Mouse (Mus musculus): ENCODE data around the gene Gm47959. TPM values are rescaled to one million over a fixed set of nuclear protein-coding genes. Genes with fewer than 3 reads are reported as not detected.
A peak's percentile ranks its signal among the peaks of the same experiment; 100 is the strongest.

Gene Gm47959
- total RNA-seq, 2 experiments from 2014 or later, result not detected

GRCm38 (mm10) chr1:83031950-83032349 is 31.6 kb downstream of the Gm47959 start:
- DNase-seq (ENCODE audit: extremely low spot score in 1 of 2, low spot score in 1 of 2), result no peak

DNA sequence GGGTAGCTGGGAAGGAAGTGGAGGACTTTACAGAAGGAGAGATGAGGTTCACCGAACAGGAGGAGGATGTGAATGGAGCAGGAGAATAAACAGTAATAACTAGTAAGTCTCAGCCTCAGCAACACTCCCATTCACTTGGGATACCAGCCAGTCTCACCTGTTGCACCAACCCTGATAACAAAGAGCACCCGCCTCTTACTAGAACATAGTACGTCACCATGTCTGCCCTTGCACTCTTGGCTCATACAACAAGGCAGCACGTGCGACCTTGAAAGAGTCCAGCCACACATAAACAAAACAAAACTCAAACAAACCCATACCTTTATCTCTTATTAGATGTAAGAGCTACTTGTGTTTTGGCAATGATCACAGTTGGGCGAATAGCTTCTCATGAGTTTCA is 32.2 kb downstream of the Gm47959 start:
- no peak for DNase-seq (ENCODE audit: extremely low spot score in 1 of 2, low spot score in 1 of 2)

GRCm38 (mm10) chr1:83034509-83034908 is 34.2 kb downstream of the Gm47959 start:
- no peak for DNase-seq (ENCODE audit: extremely low spot score in 1 of 2, low spot score in 1 of 2)

DNA sequence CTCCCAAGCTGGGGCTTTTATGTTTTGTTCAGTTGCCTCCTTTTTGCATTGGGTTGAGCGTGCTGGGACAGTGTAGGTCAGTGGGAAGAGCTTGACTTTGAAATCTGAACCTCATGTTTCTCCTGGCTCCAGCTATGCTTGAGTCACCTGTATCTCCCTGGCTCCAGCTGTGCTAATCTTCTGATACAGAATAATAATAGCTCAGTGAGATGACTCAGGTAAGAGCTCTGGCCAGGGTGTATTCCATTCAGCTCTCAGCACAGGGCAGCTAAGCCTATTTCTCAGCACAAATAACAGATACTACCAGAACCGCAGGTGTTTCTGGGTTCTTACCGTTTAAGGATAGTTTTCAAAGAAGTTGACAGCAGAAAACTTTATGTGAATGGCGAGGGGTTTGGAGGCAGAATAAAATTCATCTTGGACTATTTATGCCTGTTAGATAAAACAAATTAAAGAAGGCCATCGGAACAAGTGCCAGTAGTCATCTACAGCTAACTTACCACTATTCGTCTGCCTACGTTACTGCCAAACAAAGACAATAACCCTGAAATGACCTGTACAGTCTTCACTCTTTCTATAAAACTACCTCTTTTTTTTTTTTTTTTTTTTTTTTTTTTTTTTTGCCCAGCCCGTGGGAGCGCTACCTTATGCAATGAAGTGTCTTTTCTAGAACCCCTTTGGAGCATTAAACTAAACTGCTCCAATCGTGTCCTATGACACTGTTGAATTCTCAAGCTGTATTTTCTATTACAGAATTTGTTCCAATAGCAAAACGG is 36.7 kb downstream of the Gm47959 start:
- DNase-seq (ENCODE audit: extremely low spot score in 1 of 2, low spot score in 1 of 2), result no peak

GRCm38 (mm10) chr1:83038109-83038672 is 37.8 kb downstream of the Gm47959 start, which contains the start of gene Slc19a3:
Gene Slc19a3 (minus strand): TSS chr1:83038448.
- peak; percentile 23 to 29 for DNase-seq (ENCODE audit: extremely low spot score in 1 of 2, low spot score in 1 of 2)

DNA sequence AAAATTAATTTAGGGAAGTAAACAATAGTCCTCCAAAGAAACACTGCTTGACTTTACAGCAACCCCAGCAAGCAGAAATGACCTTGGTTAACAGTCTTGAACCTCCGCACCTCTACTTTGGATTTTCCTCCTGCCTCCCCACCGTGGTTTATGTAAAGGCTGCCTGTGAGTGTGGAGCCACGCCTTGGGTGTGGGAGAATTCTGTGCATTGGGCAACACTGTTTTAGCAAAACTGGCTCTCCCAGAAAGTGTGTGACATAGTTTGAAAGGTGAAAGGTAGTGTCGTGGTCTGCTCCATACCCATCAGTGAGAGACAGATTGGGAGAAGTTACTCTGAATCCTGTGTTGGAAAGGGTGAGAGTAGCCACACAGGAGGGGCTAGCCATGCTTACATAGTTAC is 38.7 kb downstream of the Gm47959 start:
- no peak for DNase-seq (ENCODE audit: extremely low spot score in 1 of 2, low spot score in 1 of 2)

- no peak for DNase-seq (ENCODE audit: extremely low spot score in 1 of 2, low spot score in 1 of 2)
These were observed 42.0 kb downstream of the Gm47959 start, which contains the start of gene Krtap28-10 for GRCm38 (mm10) chr1:83042380-83042779. Gene Krtap28-10 (minus strand): TSS chr1:83042480.

- DNase-seq (ENCODE audit: extremely low spot score in 1 of 2, low spot score in 1 of 2), result no peak
These were observed 44.6 kb downstream of the Gm47959 start, which contains the start of gene Gm47969 for GRCm38 (mm10) chr1:83044882-83045427. Gene Gm47969 (plus strand): TSS chr1:83044932.

Other genes with a start within 250 kb of the Gm47959 start
- not detected for gene Tm4sf20, start 232.1 kb upstream of the Gm47959 start, total RNA-seq (2021)
- not detected for gene Gm47791, start 229.3 kb upstream of the Gm47959 start, total RNA-seq (2021)
- 10 to 100 TPM; 75.6 to 80.8 TPM for gene Agfg1, start 161.1 kb upstream of the Gm47959 start, total RNA-seq (2021)
- under 1 TPM; 0.47 to 0.63 TPM for gene A030005L19Rik, start 87.2 kb upstream of the Gm47959 start, total RNA-seq (2021)
- not detected for gene A030014E15Rik, start 75.6 kb upstream of the Gm47959 start, total RNA-seq (2021)
- not detected for gene Gm6217, start 69.1 kb upstream of the Gm47959 start, total RNA-seq (2021)
- not detected for gene A030003K21Rik, start 57.2 kb upstream of the Gm47959 start, total RNA-seq (2021)
- gene Gm7544, start 44.5 kb upstream of the Gm47959 start, total RNA-seq (2021), result not detected
- gene Gm47955, start 40.3 kb upstream of the Gm47959 start, total RNA-seq (2021), result not detected
- 1 to 10 TPM; 2.3 TPM for gene Slc19a3, start 37.9 kb downstream of the Gm47959 start, total RNA-seq (2021)
- gene Krtap28-10, start 41.9 kb downstream of the Gm47959 start, total RNA-seq (2021), result not detected
- gene Gm47969, start 44.4 kb downstream of the Gm47959 start, total RNA-seq (2021), result not detected
- not detected for gene A030005K14Rik, start 58.8 kb downstream of the Gm47959 start, total RNA-seq (2021)
- gene Krtap28-13, start 60.4 kb downstream of the Gm47959 start, total RNA-seq (2021), result not detected
- not detected for gene Ccl20, start 116.2 kb downstream of the Gm47959 start, total RNA-seq (2021)
- under 1 TPM; 0.42 to 0.52 TPM for gene Daw1, start 159.2 kb downstream of the Gm47959 start, total RNA-seq (2021)